Mouse (Mus musculus): ENCODE measurements around the gene Rab7. TPM values are rescaled to one million over a fixed set of nuclear protein-coding genes. Genes with fewer than 3 reads are reported as not detected.
A peak's percentile ranks its signal among the peaks of the same experiment; 100 is the strongest.

Gene Rab7
- total RNA-seq (2017), result 113 to 127 TPM (median 126 TPM) in 3 replicates

- ATAC-seq (replicated peaks; ENCODE audit: insufficient number of reproducible peaks, low FRiP score, low TSS enrichment, poor library complexity, severe bottlenecking), result peak; percentile 98
Observed at GRCm38 (mm10) chr6:88044577-88045405, at the start of gene Rab7. Rab7 (minus strand) TSS chr6:88045270.

- no peak for ATAC-seq (replicated peaks; ENCODE audit: insufficient number of reproducible peaks, low FRiP score, low TSS enrichment, poor library complexity, severe bottlenecking)
Observed at GRCm38 (mm10) chr6:88088971-88089370, 43.9 kb upstream of the Rab7 start.

- peak; percentile 95 for ATAC-seq (replicated peaks; ENCODE audit: insufficient number of reproducible peaks, low FRiP score, low TSS enrichment, poor library complexity, severe bottlenecking)
Observed at GRCm38 (mm10) chr6:88084278-88085151, 39.4 kb upstream of the Rab7 start, which contains the start of gene Rpn1. Rpn1 (plus strand) TSS chr6:88084482.

- no peak for ATAC-seq (replicated peaks; ENCODE audit: insufficient number of reproducible peaks, low FRiP score, low TSS enrichment, poor library complexity, severe bottlenecking)
Observed at GRCm38 (mm10) chr6:88083672-88084071, 38.6 kb upstream of the Rab7 start.

GRCm38 (mm10) chr6:88083095-88083494, 38.0 kb upstream of the Rab7 start:
- ATAC-seq (replicated peaks; ENCODE audit: insufficient number of reproducible peaks, low FRiP score, low TSS enrichment, poor library complexity, severe bottlenecking), result no peak

GRCm38 (mm10) chr6:88075960-88076517, 31.0 kb upstream of the Rab7 start:
- no peak for ATAC-seq (replicated peaks; ENCODE audit: insufficient number of reproducible peaks, low FRiP score, low TSS enrichment, poor library complexity, severe bottlenecking)

- peak; percentile 98 for ATAC-seq (replicated peaks; ENCODE audit: insufficient number of reproducible peaks, low FRiP score, low TSS enrichment, poor library complexity, severe bottlenecking)
Observed at GRCm38 (mm10) chr6:88074752-88075554, 29.9 kb upstream of the Rab7 start.

GRCm38 (mm10) chr6:88071216-88071615, 26.1 kb upstream of the Rab7 start:
- ATAC-seq (replicated peaks; ENCODE audit: insufficient number of reproducible peaks, low FRiP score, low TSS enrichment, poor library complexity, severe bottlenecking), result no peak

GRCm38 (mm10) chr6:88070468-88070867, 25.4 kb upstream of the Rab7 start:
- no peak for ATAC-seq (replicated peaks; ENCODE audit: insufficient number of reproducible peaks, low FRiP score, low TSS enrichment, poor library complexity, severe bottlenecking)

GRCm38 (mm10) chr6:88068739-88069138, 23.7 kb upstream of the Rab7 start:
- ATAC-seq (replicated peaks; ENCODE audit: insufficient number of reproducible peaks, low FRiP score, low TSS enrichment, poor library complexity, severe bottlenecking), result peak; percentile 81; the same call in 1 of the 2 replicates

- ATAC-seq (replicated peaks; ENCODE audit: insufficient number of reproducible peaks, low FRiP score, low TSS enrichment, poor library complexity, severe bottlenecking), result peak; percentile 70
Observed at GRCm38 (mm10) chr6:88067722-88068121, 22.7 kb upstream of the Rab7 start.

- no peak for ATAC-seq (replicated peaks; ENCODE audit: insufficient number of reproducible peaks, low FRiP score, low TSS enrichment, poor library complexity, severe bottlenecking)
Observed at GRCm38 (mm10) chr6:88065968-88066367, 20.9 kb upstream of the Rab7 start.

GRCm38 (mm10) chr6:88065116-88065515, 20.0 kb upstream of the Rab7 start:
- peak; percentile 25; the same call in 1 of the 2 replicates for ATAC-seq (replicated peaks; ENCODE audit: insufficient number of reproducible peaks, low FRiP score, low TSS enrichment, poor library complexity, severe bottlenecking)

- ATAC-seq (replicated peaks; ENCODE audit: insufficient number of reproducible peaks, low FRiP score, low TSS enrichment, poor library complexity, severe bottlenecking), result no peak
Observed at GRCm38 (mm10) chr6:88064072-88064642, 19.1 kb upstream of the Rab7 start.

- no peak for ATAC-seq (replicated peaks; ENCODE audit: insufficient number of reproducible peaks, low FRiP score, low TSS enrichment, poor library complexity, severe bottlenecking)
Observed at GRCm38 (mm10) chr6:88062398-88062797, 17.3 kb upstream of the Rab7 start.

GRCm38 (mm10) chr6:88061406-88061805, 16.3 kb upstream of the Rab7 start:
- ATAC-seq (replicated peaks; ENCODE audit: insufficient number of reproducible peaks, low FRiP score, low TSS enrichment, poor library complexity, severe bottlenecking), result no peak

- peak; percentile 80 for ATAC-seq (replicated peaks; ENCODE audit: insufficient number of reproducible peaks, low FRiP score, low TSS enrichment, poor library complexity, severe bottlenecking)
Observed at GRCm38 (mm10) chr6:88060602-88061001, 15.5 kb upstream of the Rab7 start.

- ATAC-seq (replicated peaks; ENCODE audit: insufficient number of reproducible peaks, low FRiP score, low TSS enrichment, poor library complexity, severe bottlenecking), result no peak
Observed at GRCm38 (mm10) chr6:88059903-88060302, 14.8 kb upstream of the Rab7 start.

All from monocyte, adult 5-6 weeks (primary cell).